In genomic region chr8:70431213-70431612, GRCm38 (mm10) we compare ENCODE assay signal across 28 mouse cellular contexts. TPM values are rescaled to one million over a fixed set of nuclear protein-coding genes. Genes with fewer than 3 reads are reported as not detected.
"Had no signal": no experiment of that assay in that cellular context is flagged by ENCODE, and none has a peak within 500 bp of the region (broad histone marks: within the 10 kb centered on the region; RNA-seq: fewer than 3 reads in every experiment).

No protein-coding gene starts in this region.

- DNase-seq: cerebellum, adult 2 months; cerebellum, adult 8-10 months; cerebellum, adult 9-10 months; cerebellum, adult 9-11 months; cerebellum, postnatal 10 days; cerebellum, postnatal 14 days; cerebellum, postnatal 36 days; embryo, embryonic 11 days; forebrain, postnatal 0 days; gastrocnemius, adult 2 months; gastrocnemius, postnatal 10 days; gastrocnemius, postnatal 14 days; gastrocnemius, postnatal 25 days; gastrocnemius, postnatal 36 days; heart, adult 11 months; heart, adult 18-20 months; heart, adult 2 months had no signal

- H3K4me2 ChIP-seq: embryonic facial prominence, embryonic 12.5 days; embryonic facial prominence, embryonic 13.5 days; embryonic facial prominence, embryonic 15.5 days; forebrain, embryonic 12.5 days; forebrain, embryonic 13.5 days; forebrain, embryonic 15.5 days had no signal

- H3K4me3 ChIP-seq: embryonic facial prominence, embryonic 10.5 days; embryonic facial prominence, embryonic 12.5 days; embryonic facial prominence, embryonic 13.5 days; embryonic facial prominence, embryonic 15.5 days; erythroblast, embryonic 14.5 days; forebrain, embryonic 10.5 days; forebrain, embryonic 12.5 days; forebrain, embryonic 13.5 days; forebrain, embryonic 15.5 days; gastrocnemius, adult 2 months; heart, adult 2 months had no signal

- H3K36me3 ChIP-seq: embryonic facial prominence, embryonic 10.5 days; embryonic facial prominence, embryonic 13.5 days; embryonic facial prominence, embryonic 15.5 days; forebrain, embryonic 10.5 days; forebrain, embryonic 12.5 days; forebrain, embryonic 15.5 days had no signal

- ATAC-seq: forebrain, embryonic 13.5 days; forebrain, embryonic 14.5 days; forebrain, embryonic 15.5 days; forebrain, embryonic 16.5 days; forebrain, postnatal 0 days had no signal

- H3K27me3 ChIP-seq: embryonic facial prominence, embryonic 12.5 days; embryonic facial prominence, embryonic 13.5 days; embryonic facial prominence, embryonic 15.5 days; forebrain, embryonic 12.5 days; forebrain, embryonic 13.5 days; forebrain, embryonic 15.5 days had no signal

- H3K4me1 ChIP-seq: embryonic facial prominence, embryonic 12.5 days; embryonic facial prominence, embryonic 13.5 days; forebrain, embryonic 12.5 days had no signal

- H3K27ac ChIP-seq: embryonic facial prominence, embryonic 10.5 days; embryonic facial prominence, embryonic 12.5 days; embryonic facial prominence, embryonic 13.5 days; embryonic facial prominence, embryonic 15.5 days; forebrain, embryonic 10.5 days; forebrain, embryonic 12.5 days; forebrain, embryonic 13.5 days; forebrain, embryonic 15.5 days; gastrocnemius, adult 2 months; heart, adult 2 months had no signal

- H3K9me3 ChIP-seq: embryonic facial prominence, embryonic 10.5 days; embryonic facial prominence, embryonic 12.5 days; embryonic facial prominence, embryonic 13.5 days; embryonic facial prominence, embryonic 15.5 days; forebrain, embryonic 10.5 days; forebrain, embryonic 12.5 days; forebrain, embryonic 13.5 days; forebrain, embryonic 15.5 days had no signal

- H3K9ac ChIP-seq: embryonic facial prominence, embryonic 12.5 days; embryonic facial prominence, embryonic 13.5 days; embryonic facial prominence, embryonic 15.5 days; forebrain, embryonic 12.5 days; forebrain, embryonic 13.5 days; forebrain, embryonic 15.5 days; forebrain, postnatal 0 days had no signal

RNA-seq across cellular contexts. Expression of gene Tmem59l, which starts 55.9 kb away (rescaled TPM):
- polyA plus RNA-seq: erythroblast, embryonic 14.5 days had no signal

RNA-seq across cellular contexts. Expression of gene Comp, which starts 57.9 kb away (rescaled TPM):
- polyA plus RNA-seq: erythroblast, embryonic 14.5 days; forebrain, embryonic 14.5 days had no signal
